10 mouse cellular contexts compared by ENCODE assay signal in genomic region chr6:99670481-99671119, GRCm38 (mm10). TPM values are rescaled to one million over a fixed set of nuclear protein-coding genes. Genes with fewer than 3 reads are reported as not detected.
DNase-seq lines count a peak whose midpoint lies in the region; ATAC-seq lines count a peak whose summit lies in the region.
"Had no signal": no experiment of that assay in that cellular context is flagged by ENCODE, and none has a peak within 500 bp of the region (broad histone marks: within the 10 kb centered on the region; RNA-seq: fewer than 3 reads in every experiment).

No protein-coding gene starts in this region.

- no peaks in the 10 kb centered on the region for H3K9me3 ChIP-seq in embryonic facial prominence, embryonic 14.5 days (ENCODE audit: control insufficient read depth, low read length)
- H3K9me3 ChIP-seq in hindbrain, embryonic 11.5 days (ENCODE audit: control insufficient read depth, low read length), result no peaks in the 10 kb centered on the region
- H3K9me3 ChIP-seq in midbrain, embryonic 12.5 days, result no peaks in the 10 kb centered on the region
- H3K9me3 ChIP-seq: embryonic facial prominence, embryonic 13.5 days; liver, embryonic 15.5 days had no signal

- no peak overlapping the region for H3K4me3 ChIP-seq in embryonic facial prominence, embryonic 14.5 days (ENCODE audit: low read depth, low read length)
- no peak overlapping the region for H3K4me3 ChIP-seq in hindbrain, embryonic 11.5 days (ENCODE audit: low read depth, low read length)
- no peak overlapping the region for H3K4me3 ChIP-seq in midbrain, embryonic 12.5 days
- H3K4me3 ChIP-seq: embryonic facial prominence, embryonic 13.5 days; liver, embryonic 15.5 days had no signal

- DNase-seq in right cerebral cortex, adult 18-20 months, result peak; percentile 64
- DNase-seq in right cerebral cortex, postnatal 25 days, result no peak
- peak; percentile 65 for DNase-seq in adrenal gland, postnatal 14 days
- peak; percentile 79 for DNase-seq in embryonic facial prominence, embryonic 14.5 days (ENCODE audit: low spot score)
- DNase-seq in hindbrain, embryonic 11.5 days (ENCODE audit: low spot score), result peak; percentile 77
- peak; percentile 68 for DNase-seq in left cerebral cortex, adult 11 months (ENCODE audit: low spot score)
- DNase-seq in testis, postnatal 10 days (ENCODE audit: low spot score), result peak; percentile 68

- no peak overlapping the region for H3K27ac ChIP-seq in embryonic facial prominence, embryonic 14.5 days (replicated peaks; ENCODE audit: low read depth, low read length)
- H3K27ac ChIP-seq in hindbrain, embryonic 11.5 days (ENCODE audit: low read depth, low read length), result no peak overlapping the region
- H3K27ac ChIP-seq in midbrain, embryonic 12.5 days (replicated peaks), result peak overlapping the region; percentile 73
- H3K27ac ChIP-seq: embryonic facial prominence, embryonic 13.5 days; liver, embryonic 15.5 days had no signal

- 80% methylated on average over 7 of the region's 7 CpGs for WGBS in embryonic facial prominence, embryonic 14.5 days
- 70% methylated on average over 7 of the region's 7 CpGs for WGBS in hindbrain, embryonic 11.5 days
- WGBS in midbrain, embryonic 12.5 days, result 68% methylated on average over 7 of the region's 7 CpGs

- H3K27me3 ChIP-seq in embryonic facial prominence, embryonic 14.5 days (replicated peaks; ENCODE audit: control insufficient read depth, insufficient read depth, low read length), result no peaks in the 10 kb centered on the region
- peaks cover 3% of the 10 kb centered on the region for H3K27me3 ChIP-seq in hindbrain, embryonic 11.5 days (ENCODE audit: control insufficient read depth, insufficient read depth, low read length)
- H3K27me3 ChIP-seq in midbrain, embryonic 12.5 days, result peaks cover 25% of the 10 kb centered on the region
- H3K27me3 ChIP-seq: embryonic facial prominence, embryonic 13.5 days had no signal

- H3K4me1 ChIP-seq in embryonic facial prominence, embryonic 14.5 days (ENCODE audit: control insufficient read depth, insufficient read depth, low read length), result peaks cover 10% of the 10 kb centered on the region
- H3K4me1 ChIP-seq in hindbrain, embryonic 11.5 days (replicated peaks; ENCODE audit: control insufficient read depth, insufficient read depth, low read length), result peaks cover 14% of the 10 kb centered on the region
- H3K4me1 ChIP-seq in midbrain, embryonic 12.5 days, result peaks cover 41% of the 10 kb centered on the region

- no peaks in the 10 kb centered on the region for H3K36me3 ChIP-seq in embryonic facial prominence, embryonic 14.5 days (ENCODE audit: control insufficient read depth, insufficient read depth, low read length)
- H3K36me3 ChIP-seq in hindbrain, embryonic 11.5 days (ENCODE audit: control insufficient read depth, insufficient read depth, low read length), result no peaks in the 10 kb centered on the region
- H3K36me3 ChIP-seq in midbrain, embryonic 12.5 days, result no peaks in the 10 kb centered on the region
- H3K36me3 ChIP-seq: embryonic facial prominence, embryonic 13.5 days; liver, embryonic 15.5 days had no signal

- peak; percentile 14; the same call in 1 of the 2 replicates for ATAC-seq in embryonic facial prominence, embryonic 14.5 days (ENCODE audit: low read depth)
- ATAC-seq in hindbrain, embryonic 11.5 days (ENCODE audit: low FRiP score), result no peak
- no peak for ATAC-seq in midbrain, embryonic 12.5 days (ENCODE audit: low FRiP score, low read depth)

- no peak overlapping the region for H3K9ac ChIP-seq in embryonic facial prominence, embryonic 14.5 days (ENCODE audit: low read depth, low read length)
- H3K9ac ChIP-seq in hindbrain, embryonic 11.5 days (ENCODE audit: low read depth, low read length), result no peak overlapping the region
- no peak overlapping the region for H3K9ac ChIP-seq in midbrain, embryonic 12.5 days (replicated peaks)
- H3K9ac ChIP-seq: embryonic facial prominence, embryonic 13.5 days; liver, embryonic 15.5 days had no signal

- no peak overlapping the region for H3K4me2 ChIP-seq in embryonic facial prominence, embryonic 14.5 days (ENCODE audit: low read depth, low read length)
- no peak overlapping the region for H3K4me2 ChIP-seq in hindbrain, embryonic 11.5 days (replicated peaks; ENCODE audit: low read depth, low read length)
- H3K4me2 ChIP-seq in midbrain, embryonic 12.5 days (replicated peaks), result no peak overlapping the region
- H3K4me2 ChIP-seq: embryonic facial prominence, embryonic 13.5 days; liver, embryonic 15.5 days had no signal

RNA-seq across cellular contexts. Expression of gene Gm20696, which starts 4.0 kb away (rescaled TPM):
- 5.0 and 7.7 TPM in 2 replicates for total RNA-seq in adrenal gland, postnatal 14 days (2021)
- polyA plus RNA-seq in embryonic facial prominence, embryonic 14.5 days (2014; fragmentation: Nextera tagmentation; extraction: Ambion mirVana), result 2.6 and 3.0 TPM in 2 replicates
- polyA plus RNA-seq in hindbrain, embryonic 11.5 days (2014; fragmentation: Nextera tagmentation; extraction: Ambion mirVana), result 3.2 and 6.0 TPM in 2 replicates
- 4.5 and 6.9 TPM in 2 replicates for polyA plus RNA-seq in midbrain, embryonic 12.5 days (2016; fragmentation: Nextera tagmentation; extraction: Ambion mirVana)

RNA-seq across cellular contexts. Expression of gene Eif4e3, which starts 4.0 kb away (rescaled TPM):
- total RNA-seq in adrenal gland, postnatal 14 days (2021), result 32.9 and 33.6 TPM in 2 replicates
- polyA plus RNA-seq in embryonic facial prominence, embryonic 14.5 days (2014; fragmentation: Nextera tagmentation; extraction: Ambion mirVana), result 11.2 and 12.1 TPM in 2 replicates
- 15.1 and 16.3 TPM in 2 replicates for polyA plus RNA-seq in hindbrain, embryonic 11.5 days (2014; fragmentation: Nextera tagmentation; extraction: Ambion mirVana)
- polyA plus RNA-seq in midbrain, embryonic 12.5 days (2016; fragmentation: Nextera tagmentation; extraction: Ambion mirVana), result 12.5 and 13.0 TPM in 2 replicates

RNA-seq across cellular contexts. Expression of gene Gpr27, which starts 21.9 kb away (rescaled TPM):
- 2.8 and 3.6 TPM in 2 replicates for total RNA-seq in adrenal gland, postnatal 14 days (2021)
- polyA plus RNA-seq in embryonic facial prominence, embryonic 14.5 days (2014; fragmentation: Nextera tagmentation; extraction: Ambion mirVana), result 7.9 TPM in 2 replicates
- polyA plus RNA-seq in hindbrain, embryonic 11.5 days (2014; fragmentation: Nextera tagmentation; extraction: Ambion mirVana), result 2.5 and 3.7 TPM in 2 replicates
- 5.3 and 7.4 TPM in 2 replicates for polyA plus RNA-seq in midbrain, embryonic 12.5 days (2016; fragmentation: Nextera tagmentation; extraction: Ambion mirVana)

RNA-seq across cellular contexts. Expression of gene Prok2, which starts 55.6 kb away (rescaled TPM):
- total RNA-seq in adrenal gland, postnatal 14 days (2021), result not detected in 2 replicates
- 0.84 and 0.93 TPM in 2 replicates for polyA plus RNA-seq in embryonic facial prominence, embryonic 14.5 days (2014; fragmentation: Nextera tagmentation; extraction: Ambion mirVana)
- not detected in 2 replicates for polyA plus RNA-seq in hindbrain, embryonic 11.5 days (2014; fragmentation: Nextera tagmentation; extraction: Ambion mirVana)
- 0.31 TPM in 1 of 2 replicates, not detected in the other for polyA plus RNA-seq in midbrain, embryonic 12.5 days (2016; fragmentation: Nextera tagmentation; extraction: Ambion mirVana)
